Mouse (Mus musculus): Measurements from ENCODE around the gene Tlr9.

The Tlr9 gene

DNA sequence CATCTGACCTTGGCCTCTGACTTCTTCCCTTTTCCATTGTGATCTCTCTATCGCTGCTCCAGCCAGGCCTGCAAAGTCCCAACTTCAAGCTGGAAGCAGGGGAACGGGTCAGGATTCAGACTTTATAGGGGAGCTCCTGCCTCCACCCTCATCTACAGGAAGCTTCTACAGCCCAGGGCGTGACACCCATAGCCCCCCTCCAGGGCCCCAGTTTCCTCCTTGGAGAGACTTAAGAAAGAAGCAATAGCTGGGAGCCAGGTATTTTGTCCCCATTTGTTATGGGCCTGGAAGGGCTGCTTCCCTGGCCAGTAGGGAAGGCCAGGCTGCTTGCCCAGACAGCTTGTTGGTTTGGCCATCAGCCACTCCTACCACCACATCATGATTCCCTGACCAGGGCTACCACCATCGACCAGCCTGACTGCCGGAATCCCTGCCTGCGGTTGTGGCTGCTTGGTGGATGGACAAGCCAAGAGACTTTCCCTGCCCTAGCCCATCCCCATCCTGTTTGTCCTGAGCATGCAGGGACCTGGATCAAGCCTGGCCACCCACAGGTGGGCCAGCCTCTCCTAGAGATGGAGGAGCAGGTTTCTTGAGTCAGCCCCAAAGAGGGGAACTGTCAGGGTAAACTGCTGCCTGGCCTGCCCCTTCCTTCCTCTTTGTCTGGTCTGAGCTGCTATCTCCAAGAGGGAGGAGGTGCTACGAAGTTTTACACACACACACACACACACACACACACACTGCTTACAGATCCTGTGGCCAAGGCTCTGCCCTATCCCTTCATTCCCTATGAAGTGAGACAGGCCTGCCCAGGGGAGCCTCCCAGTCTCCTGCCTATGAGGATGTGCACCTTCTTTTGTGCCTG, 18.2 kb upstream of the Tlr9 start:
- DNase-seq (ENCODE audit: low read depth) = no peak

- no peak for DNase-seq (ENCODE audit: low read depth)
Observed at GRCm38 (mm10) chr9:106205713-106206290, 16.6 kb upstream of the Tlr9 start.

- DNase-seq (ENCODE audit: low read depth) = no peak
Observed at GRCm38 (mm10) chr9:106206515-106206914, 15.9 kb upstream of the Tlr9 start.

GRCm38 (mm10) chr9:106208181-106208580, 14.2 kb upstream of the Tlr9 start:
- no peak for DNase-seq (ENCODE audit: low read depth)

DNA sequence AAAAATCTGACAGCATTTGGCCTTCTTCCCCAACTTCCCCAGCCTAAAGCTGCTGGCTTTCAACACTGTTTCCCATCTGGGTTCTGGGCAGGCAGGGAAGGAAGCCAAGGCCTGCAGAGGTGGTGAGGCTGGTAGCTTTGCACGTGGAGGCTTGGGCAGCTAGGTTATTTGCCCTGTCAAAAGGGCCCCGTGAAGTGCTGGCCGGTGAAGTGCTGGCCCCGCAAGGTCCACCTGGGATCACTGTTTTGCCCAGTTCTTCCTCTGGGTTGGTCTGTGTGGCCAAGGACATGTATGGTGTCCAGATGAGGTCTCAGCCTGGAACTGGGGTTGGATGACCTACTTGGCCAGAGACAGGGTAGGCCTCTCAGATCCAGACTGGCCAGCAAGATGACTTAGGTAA, 12.4 kb upstream of the Tlr9 start:
- no peak for DNase-seq (ENCODE audit: low read depth)

DNA sequence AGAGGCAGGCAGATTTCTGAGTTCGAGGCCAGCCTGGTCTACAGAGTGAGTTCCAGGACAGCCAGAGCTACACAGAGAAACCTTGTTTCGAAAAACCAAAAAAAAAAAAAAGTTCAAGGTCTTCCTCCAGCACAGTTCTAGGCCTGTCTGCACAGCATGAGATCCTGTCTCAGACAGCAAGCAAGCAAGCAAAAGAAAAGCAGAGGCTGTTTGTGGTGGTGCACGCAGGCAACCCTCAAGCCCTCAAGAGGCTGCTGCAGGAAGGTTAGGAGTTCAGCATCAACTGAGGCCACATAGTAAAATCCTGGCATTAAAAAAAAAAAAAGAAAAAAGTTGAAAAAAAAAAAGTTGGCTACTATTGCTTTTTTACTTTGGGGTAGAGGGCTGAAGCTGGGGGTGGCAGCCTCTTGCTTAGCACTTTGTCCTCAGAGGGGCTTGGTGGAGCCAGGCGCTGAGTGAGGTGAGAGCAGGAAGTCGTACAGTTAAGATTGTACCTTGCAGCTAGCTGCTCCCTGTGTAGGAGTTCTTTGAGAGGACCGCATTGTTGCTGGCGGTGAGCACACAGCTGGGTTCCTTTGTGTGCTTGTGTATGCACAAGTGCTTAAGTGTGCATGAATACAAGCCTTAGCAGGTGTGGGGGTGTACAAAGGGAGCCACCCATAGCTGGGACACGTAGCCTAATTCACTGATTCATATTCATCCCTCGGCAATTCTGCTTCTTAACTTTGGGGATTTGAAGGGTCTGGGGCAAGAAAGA, 11.4 kb upstream of the Tlr9 start:
- DNase-seq (ENCODE audit: low read depth) = no peak

GRCm38 (mm10) chr9:106211680-106212593, 10.5 kb upstream of the Tlr9 start:
- peak; percentile 84 for DNase-seq (ENCODE audit: low read depth)

GRCm38 (mm10) chr9:106212594-106212981, 9.8 kb upstream of the Tlr9 start:
- no peak for DNase-seq (ENCODE audit: low read depth)

- no peak for DNase-seq (ENCODE audit: low read depth)
Observed at GRCm38 (mm10) chr9:106215341-106216125, 6.9 kb upstream of the Tlr9 start.

DNA sequence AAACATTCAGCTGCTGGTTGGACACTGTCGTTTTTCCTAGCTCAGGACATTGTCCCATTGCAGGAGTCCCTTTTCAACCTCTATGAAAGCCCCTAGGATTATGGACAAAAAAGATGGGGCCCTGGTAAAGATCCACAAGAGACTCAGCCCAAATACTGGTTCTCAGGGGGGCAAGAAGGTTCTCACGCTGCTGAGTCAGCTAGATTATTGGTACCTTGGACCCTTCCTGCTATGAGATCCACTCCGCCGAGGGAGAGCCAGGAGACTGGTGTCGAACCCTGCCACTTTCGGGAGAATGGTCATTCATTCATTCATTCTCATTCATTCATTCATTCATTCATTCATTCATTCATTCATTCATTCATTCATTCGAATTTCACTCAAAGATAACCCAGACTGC, 5.4 kb upstream of the Tlr9 start:
- no peak for DNase-seq (ENCODE audit: low read depth)

DNA sequence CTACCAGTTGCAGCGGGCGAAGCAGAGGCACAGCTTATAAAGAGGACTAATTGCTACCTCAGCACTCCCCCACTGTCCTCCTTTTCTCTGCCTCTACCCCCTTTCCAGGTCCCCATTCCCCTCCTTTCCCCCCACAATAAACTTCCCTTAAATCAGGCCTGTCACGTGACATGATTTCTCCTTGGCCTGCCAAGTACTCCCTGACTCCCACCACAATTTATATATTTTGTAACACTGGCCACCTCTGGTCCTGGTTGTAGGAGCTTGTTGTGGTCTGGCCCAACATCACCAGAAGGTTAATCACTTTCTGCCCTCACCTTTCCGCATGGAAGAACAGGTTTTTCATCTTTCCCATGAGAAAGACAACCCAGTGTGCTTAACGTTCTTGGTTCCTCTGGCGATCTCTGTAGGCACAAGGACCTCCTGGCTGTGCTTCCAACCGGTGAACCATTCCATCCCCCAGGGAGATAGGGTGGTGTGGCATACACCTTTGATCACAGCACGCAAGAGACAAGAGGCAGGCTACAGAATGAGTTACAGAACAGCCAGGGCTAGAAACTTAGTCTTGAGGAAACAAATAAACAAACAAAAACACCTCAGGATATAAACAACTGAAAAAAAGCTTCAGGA, 1.4 kb upstream of the Tlr9 start:
- no peak for DNase-seq (ENCODE audit: low read depth)

DNA sequence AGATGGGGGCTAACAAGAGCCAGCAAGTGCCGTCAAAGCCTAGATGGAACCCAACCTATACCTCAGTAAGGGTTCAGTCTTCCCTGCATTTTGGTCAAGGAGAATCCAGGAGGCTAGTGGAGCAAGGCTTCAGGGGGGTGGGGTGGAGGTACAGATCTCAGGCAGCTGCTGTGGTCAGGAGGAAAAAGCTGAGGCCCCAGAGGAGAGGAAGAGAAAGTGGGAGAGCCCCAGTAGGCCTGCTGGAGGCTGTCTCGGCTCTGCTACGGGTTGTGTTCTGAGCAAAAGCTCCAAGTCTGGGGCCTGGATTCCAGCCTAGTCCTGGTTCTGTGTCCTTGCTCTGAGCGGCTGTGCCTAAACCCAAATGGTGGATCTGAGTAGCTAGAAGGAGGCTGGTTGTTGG, 596 bp downstream of the Tlr9 start:
- DNase-seq (ENCODE audit: low read depth) = no peak

DNA sequence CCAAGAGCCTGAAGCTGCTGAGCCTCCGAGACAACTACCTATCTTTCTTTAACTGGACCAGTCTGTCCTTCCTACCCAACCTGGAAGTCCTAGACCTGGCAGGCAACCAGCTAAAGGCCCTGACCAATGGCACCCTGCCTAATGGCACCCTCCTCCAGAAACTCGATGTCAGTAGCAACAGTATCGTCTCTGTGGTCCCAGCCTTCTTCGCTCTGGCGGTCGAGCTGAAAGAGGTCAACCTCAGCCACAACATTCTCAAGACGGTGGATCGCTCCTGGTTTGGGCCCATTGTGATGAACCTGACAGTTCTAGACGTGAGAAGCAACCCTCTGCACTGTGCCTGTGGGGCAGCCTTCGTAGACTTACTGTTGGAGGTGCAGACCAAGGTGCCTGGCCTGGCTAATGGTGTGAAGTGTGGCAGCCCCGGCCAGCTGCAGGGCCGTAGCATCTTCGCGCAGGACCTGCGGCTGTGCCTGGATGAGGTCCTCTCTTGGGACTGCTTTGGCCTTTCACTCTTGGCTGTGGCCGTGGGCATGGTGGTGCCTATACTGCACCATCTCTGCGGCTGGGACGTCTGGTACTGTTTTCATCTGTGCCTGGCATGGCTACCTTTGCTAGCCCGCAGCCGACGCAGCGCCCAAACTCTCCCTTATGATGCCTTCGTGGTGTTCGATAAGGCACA, 3.2 kb downstream of the Tlr9 start:
- DNase-seq (ENCODE audit: low read depth) = no peak

- DNase-seq (ENCODE audit: low read depth) = no peak
Observed at GRCm38 (mm10) chr9:106226151-106226682, 3.8 kb downstream of the Tlr9 start.

DNA sequence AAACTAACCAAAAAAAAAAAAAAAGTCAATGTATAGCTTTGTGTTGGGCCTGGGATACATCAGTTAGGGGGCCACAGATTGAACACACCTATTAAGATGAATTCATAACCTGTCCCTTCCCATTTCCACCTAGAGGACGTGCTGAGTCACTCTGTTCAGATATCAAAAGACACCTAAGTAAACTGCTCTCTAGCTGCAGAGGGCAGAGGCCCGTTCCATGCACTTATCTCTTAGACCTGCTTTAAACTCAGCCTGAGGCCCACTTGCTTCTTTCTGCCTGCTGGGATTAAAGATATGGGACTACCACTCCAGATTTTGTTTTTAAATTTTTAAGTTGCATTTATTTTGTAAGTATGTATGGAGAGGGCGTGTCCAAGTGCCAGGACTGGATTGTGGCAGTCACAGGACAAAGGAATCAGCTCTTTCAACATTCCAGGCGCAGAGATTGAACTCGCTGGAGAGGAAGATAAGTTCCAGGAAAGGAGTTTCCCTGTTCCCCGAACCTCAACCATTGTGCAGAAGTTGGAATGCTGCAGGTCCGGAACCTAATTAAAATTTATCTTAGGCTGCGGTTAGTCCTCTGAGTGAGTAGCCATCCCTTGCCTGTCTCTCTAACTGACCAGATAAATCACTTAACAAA, 5.5 kb downstream of the Tlr9 start:
- DNase-seq (ENCODE audit: low read depth) = no peak

GRCm38 (mm10) chr9:106230051-106230733, 7.8 kb downstream of the Tlr9 start:
- DNase-seq (ENCODE audit: low read depth) = no peak

DNA sequence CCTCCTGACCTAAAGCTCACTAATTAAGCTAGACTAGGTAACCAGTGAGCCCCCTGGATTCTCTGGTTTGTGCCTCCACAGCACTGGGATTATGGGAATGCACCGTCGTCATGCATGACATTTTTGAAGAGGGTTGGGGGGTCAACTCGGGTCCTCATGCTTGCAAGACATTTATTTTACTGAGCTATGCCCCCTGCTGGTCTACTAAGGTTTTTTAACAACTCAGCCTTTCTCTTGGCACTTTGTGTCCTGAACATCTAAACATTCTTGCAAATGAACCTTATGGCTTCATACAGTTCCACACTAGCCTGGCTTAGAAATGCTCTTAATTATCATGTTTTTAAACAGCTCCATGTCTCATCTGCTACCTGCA, 8.3 kb downstream of the Tlr9 start:
- DNase-seq (ENCODE audit: low read depth) = no peak

DNA sequence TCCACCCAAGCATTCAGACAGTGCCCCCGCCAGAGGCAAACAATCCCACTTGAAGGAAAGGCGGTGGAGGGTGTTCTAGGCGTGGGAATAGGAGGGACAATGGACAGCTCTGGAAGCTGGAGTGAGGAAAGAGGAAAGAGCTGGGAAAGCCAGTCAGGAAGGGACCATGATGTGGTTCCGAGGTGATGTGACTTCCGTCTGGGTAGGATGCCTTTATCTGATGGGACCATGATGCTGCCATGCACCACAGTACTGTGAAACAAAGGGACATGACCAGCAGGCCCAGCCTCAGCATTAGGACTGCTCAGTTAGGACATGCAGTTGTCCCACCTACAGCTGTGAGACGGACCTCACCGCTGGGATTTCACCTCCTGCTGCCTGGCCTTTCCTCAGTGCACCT, 8.8 kb downstream of the Tlr9 start:
- no peak for DNase-seq (ENCODE audit: low read depth)

DNA sequence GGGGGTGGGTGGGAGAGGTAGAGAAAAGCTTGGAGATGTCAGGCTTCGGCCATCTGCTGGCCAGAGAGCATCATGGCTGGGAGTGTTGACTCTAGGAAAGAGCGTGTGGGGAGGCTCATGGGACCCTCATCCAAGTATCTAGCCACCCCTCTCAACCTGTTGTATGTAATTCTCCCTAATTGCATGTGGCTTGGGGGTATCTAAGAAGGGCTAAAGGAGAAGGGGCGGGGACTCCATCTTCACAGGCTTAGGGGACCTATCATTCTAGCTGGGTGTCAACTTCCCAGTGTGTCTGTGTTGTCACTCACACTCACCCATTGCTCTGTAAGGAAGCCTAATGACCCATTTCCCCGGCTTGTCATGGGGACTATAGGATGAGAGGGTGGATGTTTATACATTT, 9.4 kb downstream of the Tlr9 start:
- no peak for DNase-seq (ENCODE audit: low read depth)

Data from c-Kit-positive CD71-positive TER-119-negative erythroid progenitor cells, embryonic 14.5 days (primary cell).